Mouse (Mus musculus) gastrocnemius, postnatal 36 days (tissue): ENCODE measurements at regions not wholly inside any gene's neighbourhood (a gene's known extent, or its start where the extent isn't known, plus 50 kb on each side); places are given as distances from the start of the nearest gene placed in this dataset.

Source experiments
- DNase-seq, 2 experiments: peaks; one replicate each; pipeline ENCODE4 v3.0.0; 2022
- intact Hi-C: fragments of 180-260 bp; cut with DNase I; formaldehyde crosslinking; loops from one replicate; pipeline ENCODE4 v1.15.1; 2025

- no peak for DNase-seq
- intact Hi-C loops, result loop anchor here (5.0 kb wide), 2 partner anchors 37 to 242 kb away; no protein-coding TSS in a partner anchor
Measured at GRCm38 (mm10) chr5:136619315-136620231, 52.3 kb upstream of the Cux1 start.

GRCm38 (mm10) chr5:136620234-136620633, 52.9 kb upstream of the Cux1 start:
- no peak for DNase-seq
- intact Hi-C loops, result loop anchor here (5.0 kb wide), 2 partner anchors 38 to 243 kb away; no protein-coding TSS in a partner anchor

GRCm38 (mm10) chr5:136621336-136622125, 54.2 kb upstream of the Cux1 start:
- intact Hi-C loops, result loop anchor here (2.0 to 5.0 kb wide), 4 partner anchors 39 to 341 kb away; no protein-coding TSS in a partner anchor

GRCm38 (mm10) chr5:136622152-136622551, 54.9 kb upstream of the Cux1 start:
- intact Hi-C loops, result loop anchor here (2.0 to 5.0 kb wide), 4 partner anchors 40 to 341 kb away; no protein-coding TSS in a partner anchor
- DNase-seq, result no peak

More at GRCm38 (mm10) chr5:136621336-136622125, 54.2 kb upstream of the Cux1 start:
- DNase-seq, result no peak

- intact Hi-C loops, result loop anchor here (1.0 to 5.0 kb wide), 5 partner anchors 41 to 342 kb away; partner anchors contain the start of gene Cux1
- peak; percentile 52 to 68 for DNase-seq
Measured at GRCm38 (mm10) chr5:136622721-136623542, 55.6 kb upstream of the Cux1 start.

GRCm38 (mm10) chr5:136623791-136624190, 56.5 kb upstream of the Cux1 start:
- no peak for DNase-seq
- intact Hi-C loops, result loop anchor here (1.0 to 5.0 kb wide), 5 partner anchors 41 to 343 kb away; partner anchors contain the start of gene Cux1

GRCm38 (mm10) chr5:136625176-136625991, 58.1 kb upstream of the Cux1 start:
- no peak for DNase-seq
- intact Hi-C loops, result no loop called here

- DNase-seq, result no peak
- intact Hi-C loops, result no loop called here
Measured at GRCm38 (mm10) chr5:136626142-136626771, 59.0 kb upstream of the Cux1 start.

GRCm38 (mm10) chr5:136626891-136627290, 59.6 kb upstream of the Cux1 start:
- peak in 1 of 2 experiments; percentile 19 for DNase-seq
- intact Hi-C loops, result no loop called here

GRCm38 (mm10) chr5:136627671-136628292, 60.5 kb upstream of the Cux1 start:
- intact Hi-C loops, result no loop called here
- peak in 1 of 2 experiments; percentile 11 for DNase-seq

- intact Hi-C loops, result no loop called here
- DNase-seq, result no peak
Measured at GRCm38 (mm10) chr5:136628502-136628901, 61.2 kb upstream of the Cux1 start.

GRCm38 (mm10) chr5:136632286-136632685, 60.7 kb upstream of the Myl10 start:
- intact Hi-C loops, result no loop called here
- no peak for DNase-seq

GRCm38 (mm10) chr5:136633901-136634300, 59.0 kb upstream of the Myl10 start:
- no peak for DNase-seq
- intact Hi-C loops, result no loop called here

GRCm38 (mm10) chr5:136635119-136635518, 57.8 kb upstream of the Myl10 start:
- intact Hi-C loops, result no loop called here

GRCm38 (mm10) chr5:136636476-136636875, 56.5 kb upstream of the Myl10 start:
- intact Hi-C loops, result no loop called here
- DNase-seq, result no peak

More at GRCm38 (mm10) chr5:136635119-136635518, 57.8 kb upstream of the Myl10 start:
- no peak for DNase-seq

GRCm38 (mm10) chr5:136637872-136638271, 55.1 kb upstream of the Myl10 start:
- DNase-seq, result no peak
- intact Hi-C loops, result no loop called here

- DNase-seq, result no peak
- intact Hi-C loops, result no loop called here
Measured at GRCm38 (mm10) chr5:136640871-136641619, 51.9 kb upstream of the Myl10 start.
